Mouse (Mus musculus) midbrain, embryonic 15.5 days (tissue): ENCODE measurements at regions not wholly inside any gene's neighbourhood (a gene's known extent, or its start where the extent isn't known, plus 50 kb on each side); places are given as distances from the start of the nearest gene placed in this dataset.

Experiments
- ATAC-seq: fragments of 200-750 bp; cut with Nextera tagmentation; replicated peaks from 2 replicates; pipeline ENCODE4 v1.8.0; 2017; ENCODE audit warnings: moderate TSS enrichment
- H3K27ac ChIP-seq: fragments of 300-500 bp; sonication (generic); 2 replicates; pipeline ENCODE4 v1.5.1; 2015; ENCODE audit warnings: mild to moderate bottlenecking, inconsistent platforms
- H3K27me3 ChIP-seq: fragments of 300-500 bp; sonication (generic); replicated peaks from 2 replicates; pipeline ENCODE4 v1.6.1; 2015; ENCODE audit warnings: inconsistent platforms
- H3K36me3 ChIP-seq: fragments of 300-500 bp; sonication (generic); replicated peaks from 2 replicates; pipeline ENCODE4 v1.6.1; 2015; ENCODE audit warnings: inconsistent platforms
- H3K4me1 ChIP-seq: fragments of 300-500 bp; sonication (generic); 2 replicates; pipeline ENCODE4 v1.6.1; 2015; ENCODE audit warnings: inconsistent platforms
- H3K4me2 ChIP-seq: fragments of 300-500 bp; sonication (generic); 2 replicates; pipeline ENCODE4 v1.6.1; 2015; ENCODE audit warnings: inconsistent platforms, mild to moderate bottlenecking, moderate library complexity
- H3K4me3 ChIP-seq: fragments of 300-500 bp; sonication (generic); 2 replicates; pipeline ENCODE4 v1.5.1; 2015; ENCODE audit warnings: mild to moderate bottlenecking, inconsistent platforms
- H3K9ac ChIP-seq: fragments of 300-500 bp; sonication (generic); 2 replicates; pipeline ENCODE4 v1.6.1; 2015; ENCODE audit warnings: mild to moderate bottlenecking, inconsistent platforms
- H3K9me3 ChIP-seq: fragments of 300-500 bp; sonication (generic); 2 replicates; pipeline ENCODE4 v1.6.1; 2016; ENCODE audit warnings: inconsistent platforms
- WGBS: fragments of 180-500 bp; shearing (Covaris S2); methylation state at CpG from one replicate; pipeline ENCODE4 v1.1.7; 2015; ENCODE audit warnings: mixed read lengths; 5-methylcytosine and 5-hydroxymethylcytosine counted together

DNA sequence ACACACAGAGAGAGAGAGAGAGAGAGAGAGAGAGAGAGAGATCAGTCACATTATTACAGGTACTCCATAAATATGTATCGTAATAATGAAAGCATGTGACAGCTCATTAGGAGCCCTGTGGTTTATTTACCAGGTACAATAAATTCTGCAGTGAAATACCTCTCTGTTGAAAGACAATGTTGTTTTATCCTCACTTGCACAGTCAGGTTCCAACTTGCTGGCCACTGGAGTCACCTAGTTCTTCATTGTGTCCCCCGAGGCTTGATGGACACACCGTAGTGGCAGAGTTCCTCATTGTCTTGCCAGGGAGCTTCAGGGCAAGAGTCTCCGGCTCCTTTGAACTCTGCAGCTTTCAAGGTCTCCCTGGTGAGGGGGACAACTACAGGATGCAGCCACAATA, 197.6 kb downstream of the Rplp1 start:
- Histone ChIP-seq H3K9me3 (no peaks in the 10 kb centered on the region), H3K9ac (no peak overlapping the region), H3K27me3 (peaks cover 10% of the 10 kb centered on the region; the same call in 1 of the 2 replicates), H3K4me2 (no peak overlapping the region), H3K4me3 (no peak overlapping the region), H3K27ac (no peak overlapping the region), H3K36me3 (no peaks in the 10 kb centered on the region), H3K4me1 (peaks cover 34% of the 10 kb centered on the region)
- no peak for ATAC-seq
- 67% methylated on average over 4 of the region's 4 CpGs for WGBS

DNA sequence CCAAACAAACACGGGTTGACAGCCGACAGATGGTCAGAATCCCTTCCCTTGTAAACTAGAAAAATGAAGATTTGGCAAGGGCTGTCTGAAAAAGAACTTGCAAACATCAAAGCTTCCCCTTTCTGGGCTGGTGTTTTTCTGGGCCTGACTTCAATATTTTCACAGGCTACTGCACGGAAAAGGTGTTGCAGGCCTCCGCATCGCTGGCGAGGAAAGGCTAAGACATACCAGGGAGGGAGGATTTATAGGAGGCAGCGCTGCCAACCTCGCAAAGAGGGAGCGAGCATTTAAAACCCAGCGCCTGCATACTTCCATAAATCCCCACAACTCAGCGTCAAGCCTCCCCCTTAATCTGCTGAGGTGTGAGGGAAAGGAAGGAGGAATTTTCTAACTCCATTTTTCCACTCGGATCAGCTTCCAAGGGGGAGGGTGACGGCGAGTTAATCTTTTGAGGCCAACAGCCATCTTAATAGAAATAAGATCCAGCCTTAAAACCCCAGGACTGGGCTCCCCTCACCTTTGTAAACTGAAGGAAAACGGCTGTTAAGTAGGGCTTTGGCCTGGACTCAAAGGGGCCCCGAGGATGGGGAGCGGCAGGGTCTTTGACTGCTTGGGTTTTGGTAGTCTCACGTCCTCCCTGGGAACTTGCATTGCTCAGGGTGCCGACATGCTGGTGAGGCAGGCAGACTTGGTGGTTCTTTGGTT, 199.9 kb downstream of the Rplp1 start:
- Histone ChIP-seq H3K4me3 (no peak overlapping the region), H3K27me3 (peaks cover 10% of the 10 kb centered on the region; the same call in 1 of the 2 replicates), H3K27ac (peak overlapping the region; percentile 28; the same call in 1 of the 2 replicates), H3K9ac (no peak overlapping the region), H3K36me3 (no peaks in the 10 kb centered on the region), H3K9me3 (no peaks in the 10 kb centered on the region), H3K4me1 (peaks cover 19% of the 10 kb centered on the region), H3K4me2 (no peak overlapping the region)
- WGBS, result 28% methylated on average over 19 of the region's 19 CpGs
- no peak for ATAC-seq

DNA sequence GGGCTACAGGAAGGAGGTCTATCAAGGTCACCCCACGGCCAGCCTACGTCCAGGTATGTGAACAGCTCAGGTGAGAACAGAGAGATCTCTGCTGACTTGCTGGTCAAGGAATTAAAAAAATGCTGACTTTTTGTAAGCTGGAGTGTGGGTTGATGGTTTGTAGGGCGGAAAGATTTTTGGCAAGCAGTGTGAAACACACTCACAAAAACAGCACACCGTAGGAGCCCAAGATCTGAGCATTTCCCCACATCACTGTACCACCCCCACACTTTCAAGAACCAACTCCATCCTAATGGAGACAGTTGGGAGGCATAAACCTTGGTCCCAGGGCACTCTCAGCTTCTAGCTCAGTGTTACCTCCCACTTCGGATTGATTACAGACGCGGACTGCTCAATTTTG, 200.5 kb downstream of the Rplp1 start:
- Histone ChIP-seq H3K4me1 (peaks cover 19% of the 10 kb centered on the region), H3K27ac (no peak overlapping the region), H3K27me3 (peaks cover 10% of the 10 kb centered on the region; the same call in 1 of the 2 replicates), H3K4me3 (no peak overlapping the region), H3K4me2 (no peak overlapping the region), H3K9me3 (no peaks in the 10 kb centered on the region), H3K36me3 (no peaks in the 10 kb centered on the region), H3K9ac (no peak overlapping the region)
- ATAC-seq, result no peak
- WGBS, result 73% methylated on average over 7 of the region's 7 CpGs

DNA sequence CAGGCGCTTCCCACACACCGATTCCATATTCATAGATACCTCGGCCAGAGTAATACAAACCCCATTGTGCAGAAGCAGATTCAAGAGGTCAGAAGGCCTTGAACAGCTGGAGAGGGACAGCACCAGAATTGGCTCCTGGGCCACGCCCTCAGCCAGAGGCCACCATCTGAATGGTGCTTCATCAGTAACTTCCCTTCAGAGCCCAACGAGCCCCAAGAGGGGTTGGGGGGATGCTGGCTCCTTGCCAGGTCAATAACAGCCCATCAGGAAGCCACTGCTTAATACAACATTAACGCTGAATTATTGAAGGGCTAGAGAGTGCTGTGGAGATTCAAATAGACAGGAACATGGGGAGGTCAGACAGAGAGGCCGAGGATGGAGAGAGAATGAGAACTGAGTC, 203.0 kb downstream of the Rplp1 start:
- Histone ChIP-seq H3K27ac (no peak overlapping the region), H3K36me3 (no peaks in the 10 kb centered on the region), H3K9ac (no peak overlapping the region), H3K4me2 (no peak overlapping the region), H3K4me1 (peaks cover 19% of the 10 kb centered on the region), H3K27me3 (0 out of 2 replicates have a peak, but pooled peaks cover 10% of the 10 kb centered on the region), H3K9me3 (no peaks in the 10 kb centered on the region), H3K4me3 (no peak overlapping the region)
- WGBS, result 48% methylated on average over 7 of the region's 7 CpGs
- no peak for ATAC-seq

GRCm38 (mm10) chr9:61707875-61708274, 206.5 kb downstream of the Rplp1 start:
- Histone ChIP-seq H3K4me2 (no peak overlapping the region), H3K4me3 (no peak overlapping the region), H3K27ac (no peak overlapping the region), H3K9ac (no peak overlapping the region), H3K36me3 (no peaks in the 10 kb centered on the region), H3K9me3 (no peaks in the 10 kb centered on the region), H3K4me1 (peaks cover 5% of the 10 kb centered on the region; the same call in 1 of the 2 replicates), H3K27me3 (0 out of 2 replicates have a peak, but pooled peaks cover 12% of the 10 kb centered on the region)
- 89% methylated on average over 7 of the region's 7 CpGs for WGBS
- no peak for ATAC-seq

DNA sequence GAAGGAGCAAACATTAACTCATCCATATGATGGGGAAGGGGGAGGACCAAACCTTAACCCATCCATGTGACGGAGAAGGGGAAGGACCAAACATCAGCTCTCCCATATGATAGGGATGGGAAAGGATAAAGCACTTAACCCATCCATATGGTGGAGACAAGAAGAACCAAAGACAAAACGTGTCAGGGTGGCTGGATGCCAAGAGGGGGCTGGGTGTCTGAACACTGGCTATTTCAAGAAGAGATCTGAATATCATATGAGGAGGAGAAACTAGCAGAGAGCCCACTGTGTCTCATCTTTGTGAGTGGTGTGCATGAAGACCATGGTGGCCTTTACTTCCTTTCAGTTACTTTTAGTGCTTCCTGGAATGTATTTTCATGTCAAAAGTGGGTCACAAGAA, 207.0 kb downstream of the Rplp1 start:
- no peak for ATAC-seq
- WGBS, result 67% methylated on average over 2 of the region's 2 CpGs
- Histone ChIP-seq H3K4me1 (peaks cover 7% of the 10 kb centered on the region; the same call in 1 of the 2 replicates), H3K9ac (no peak overlapping the region), H3K27ac (no peak overlapping the region), H3K27me3 (0 out of 2 replicates have a peak, but pooled peaks cover 12% of the 10 kb centered on the region), H3K36me3 (no peaks in the 10 kb centered on the region), H3K4me3 (no peak overlapping the region), H3K9me3 (no peaks in the 10 kb centered on the region), H3K4me2 (no peak overlapping the region)

DNA sequence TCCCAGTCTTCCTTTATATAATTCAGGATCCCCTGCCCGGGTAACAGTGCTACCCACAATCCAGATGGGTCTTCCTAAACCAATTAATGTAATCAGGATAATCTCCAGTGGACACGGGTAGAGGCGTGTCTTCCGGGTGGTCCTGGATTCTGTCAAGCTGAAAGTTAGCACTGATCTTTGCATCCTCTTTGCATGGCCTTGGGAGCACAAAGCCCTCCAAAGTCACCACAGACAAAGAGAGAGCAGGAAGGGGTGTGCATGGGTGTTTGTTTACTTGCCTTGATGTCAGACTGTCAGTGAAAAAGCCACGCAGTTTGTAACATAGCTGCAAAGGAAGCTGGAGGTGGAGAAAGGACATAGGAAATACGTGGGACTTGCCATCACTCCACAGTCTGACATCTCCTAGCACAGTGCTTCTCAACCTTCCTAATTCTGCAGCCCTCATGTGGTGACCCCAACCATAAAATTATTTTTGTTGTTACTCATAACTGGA, 208.0 kb downstream of the Rplp1 start:
- ATAC-seq, result no peak
- Histone ChIP-seq H3K4me2 (no peak overlapping the region), H3K9me3 (no peaks in the 10 kb centered on the region), H3K4me3 (no peak overlapping the region), H3K27ac (no peak overlapping the region), H3K36me3 (no peaks in the 10 kb centered on the region), H3K9ac (no peak overlapping the region), H3K27me3 (0 out of 2 replicates have a peak, but pooled peaks cover 8% of the 10 kb centered on the region), H3K4me1 (peaks cover 7% of the 10 kb centered on the region; the same call in 1 of the 2 replicates)
- WGBS, result 76% methylated on average over 6 of the region's 6 CpGs

- H3K4me1 ChIP-seq, result peaks cover 5% of the 10 kb centered on the region; the same call in 1 of the 2 replicates
- no peak overlapping the region for H3K9ac ChIP-seq
- no peak for ATAC-seq
- H3K27ac ChIP-seq, result no peak overlapping the region
- no peak overlapping the region for H3K4me3 ChIP-seq
- 0 out of 2 replicates have a peak, but pooled peaks cover 8% of the 10 kb centered on the region for H3K27me3 ChIP-seq
- no peak overlapping the region for H3K4me2 ChIP-seq
- H3K36me3 ChIP-seq, result no peaks in the 10 kb centered on the region
- no peaks in the 10 kb centered on the region for H3K9me3 ChIP-seq
- WGBS, result 76% methylated on average over 5 of the region's 5 CpGs
Observed at GRCm38 (mm10) chr9:61705586-61706233, 208.6 kb downstream of the Rplp1 start.

DNA sequence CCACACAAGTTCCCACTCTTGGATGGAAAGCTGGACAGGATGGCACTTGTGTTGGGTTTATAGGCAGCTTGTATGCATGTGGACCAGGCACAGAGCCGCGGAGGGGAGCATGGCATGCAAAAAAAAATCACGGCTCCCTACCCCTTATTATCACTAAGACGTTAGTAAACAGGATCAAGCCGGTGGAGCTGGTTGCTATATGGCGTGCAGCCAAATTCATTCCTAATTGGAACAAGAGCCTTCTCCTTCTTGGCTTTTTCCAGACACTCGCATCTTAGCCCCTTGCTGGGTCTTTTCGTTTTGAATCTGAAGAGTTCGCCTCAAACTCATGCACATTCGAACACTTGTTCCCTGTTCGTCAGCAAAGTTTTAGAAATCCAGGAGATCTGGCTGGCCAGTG, 211.0 kb downstream of the Rplp1 start:
- no peaks in the 10 kb centered on the region for H3K9me3 ChIP-seq
- peaks cover 9% of the 10 kb centered on the region; the same call in 1 of the 2 replicates for H3K4me1 ChIP-seq
- H3K4me3 ChIP-seq, result no peak overlapping the region
- WGBS, result 51% methylated on average over 11 of the region's 11 CpGs
- no peak overlapping the region for H3K4me2 ChIP-seq
- no peak overlapping the region for H3K9ac ChIP-seq
- H3K36me3 ChIP-seq, result no peaks in the 10 kb centered on the region
- H3K27me3 ChIP-seq, result 0 out of 2 replicates have a peak, but pooled peaks cover 15% of the 10 kb centered on the region
- ATAC-seq, result no peak
- no peak overlapping the region for H3K27ac ChIP-seq

- Histone ChIP-seq H3K4me1 (peaks cover 14% of the 10 kb centered on the region; the same call in 1 of the 2 replicates), H3K9ac (no peak overlapping the region), H3K36me3 (no peaks in the 10 kb centered on the region), H3K4me3 (no peak overlapping the region), H3K9me3 (no peaks in the 10 kb centered on the region), H3K27ac (no peak overlapping the region), H3K27me3 (0 out of 2 replicates have a peak, but pooled peaks cover 10% of the 10 kb centered on the region), H3K4me2 (no peak overlapping the region)
- 75% methylated on average over 22 of the region's 22 CpGs for WGBS
- no peak for ATAC-seq
Observed at GRCm38 (mm10) chr9:61702280-61702966, 211.9 kb downstream of the Rplp1 start.

DNA sequence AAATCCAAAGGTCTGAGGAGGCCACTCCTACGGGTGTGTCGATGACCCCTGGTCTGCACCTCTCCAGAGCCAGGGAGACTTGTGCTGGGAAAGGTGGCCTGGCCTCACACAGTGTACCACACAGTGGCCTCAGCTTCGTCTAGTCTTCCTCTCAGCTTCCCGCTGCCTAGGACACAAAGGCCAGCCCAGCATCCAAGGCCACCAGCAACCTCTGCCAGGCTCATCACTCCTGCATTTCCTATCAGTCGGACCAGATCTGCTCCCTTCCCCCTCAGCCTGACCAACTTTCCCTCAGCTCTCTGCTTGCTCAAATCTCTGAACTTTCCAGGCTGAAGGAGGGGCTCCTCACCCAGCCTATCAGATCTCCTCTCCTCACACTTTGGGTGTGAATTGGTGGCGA, 213.8 kb downstream of the Rplp1 start:
- Histone ChIP-seq H3K9me3 (no peaks in the 10 kb centered on the region), H3K27ac (no peak overlapping the region), H3K27me3 (0 out of 2 replicates have a peak, but pooled peaks cover 8% of the 10 kb centered on the region), H3K36me3 (no peaks in the 10 kb centered on the region), H3K9ac (no peak overlapping the region), H3K4me1 (peaks cover 16% of the 10 kb centered on the region; the same call in 1 of the 2 replicates), H3K4me3 (no peak overlapping the region), H3K4me2 (no peak overlapping the region)
- ATAC-seq, result no peak
- WGBS, result 81% methylated on average over 6 of the region's 6 CpGs

DNA sequence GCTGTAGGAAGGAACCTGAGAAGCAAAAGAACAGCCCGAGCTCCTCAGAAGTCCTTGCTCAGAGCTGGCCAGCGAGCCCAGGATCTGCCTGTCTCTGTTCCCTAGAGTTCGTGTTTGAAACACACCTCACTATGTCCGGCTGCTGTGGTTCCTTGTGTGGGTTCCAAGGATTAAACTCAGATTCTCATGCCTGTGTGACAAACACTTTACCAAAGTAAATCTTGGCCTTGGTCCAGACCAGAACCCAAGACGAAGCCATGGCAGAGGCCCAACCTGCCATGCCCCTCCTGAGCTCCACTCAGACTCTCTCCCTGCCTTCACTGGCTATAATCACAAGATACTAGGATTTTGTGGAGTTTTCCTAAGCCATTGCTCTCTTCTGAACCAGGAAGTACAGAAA, 214.7 kb downstream of the Rplp1 start:
- Histone ChIP-seq H3K4me2 (no peak overlapping the region), H3K36me3 (no peaks in the 10 kb centered on the region), H3K4me3 (no peak overlapping the region), H3K27me3 (0 out of 2 replicates have a peak, but pooled peaks cover 7% of the 10 kb centered on the region), H3K27ac (no peak overlapping the region), H3K9me3 (no peaks in the 10 kb centered on the region), H3K4me1 (peaks cover 21% of the 10 kb centered on the region; the same call in 1 of the 2 replicates), H3K9ac (no peak overlapping the region)
- no peak for ATAC-seq
- 74% methylated on average over 5 of the region's 5 CpGs for WGBS
